Mouse (Mus musculus) heart, adult 8-10 months (tissue): ENCODE measurements around the gene Dgcr8. TPM values are rescaled to one million over a fixed set of nuclear protein-coding genes. Genes with fewer than 3 reads are reported as not detected.
"Not testable (repeated sequence)": the region's sequence is repeated elsewhere in the genome, so short reads cannot be mapped to it uniquely, and the experiment has no call there.

Source experiments
- DNase-seq: peaks from one replicate; pipeline ENCODE4 v3.0.0; 2022; ENCODE audit warnings: low spot score
- total RNA-seq, 4 experiments: library from RNA; stranded (reverse); gene quantifications; 2 replicates each; pipeline ENCODE4 v1.2.4; 2022

Gene Dgcr8
- total RNA-seq = 10 to 100 TPM; 10.8 to 15.7 (median 12.7) TPM

- peak; percentile 97 for DNase-seq
These were observed at the start of gene Dgcr8 for GRCm38 (mm10) chr16:18289067-18289588. Gene Dgcr8 (minus strand): TSS chr16:18289246.

- no peak for DNase-seq
These were observed 48.2 kb upstream of the Dgcr8 start for GRCm38 (mm10) chr16:18337261-18337660.

- DNase-seq = no peak
These were observed 46.9 kb upstream of the Dgcr8 start for GRCm38 (mm10) chr16:18335981-18336380.

- DNase-seq = peak; percentile 53
These were observed 44.9 kb upstream of the Dgcr8 start for GRCm38 (mm10) chr16:18333976-18334375.

- DNase-seq = no peak
These were observed 39.5 kb upstream of the Dgcr8 start for GRCm38 (mm10) chr16:18328524-18328923.

- no peak for DNase-seq
These were observed 38.9 kb upstream of the Dgcr8 start for GRCm38 (mm10) chr16:18327936-18328335.

GRCm38 (mm10) chr16:18325741-18326140, 36.7 kb upstream of the Dgcr8 start:
- no peak for DNase-seq

- no peak for DNase-seq
These were observed 35.0 kb upstream of the Dgcr8 start for GRCm38 (mm10) chr16:18324031-18324430.

- no peak for DNase-seq
These were observed 34.4 kb upstream of the Dgcr8 start for GRCm38 (mm10) chr16:18323460-18323859.

GRCm38 (mm10) chr16:18321443-18321842, 32.4 kb upstream of the Dgcr8 start:
- DNase-seq = no peak

GRCm38 (mm10) chr16:18318992-18319391, 29.9 kb upstream of the Dgcr8 start:
- no peak for DNase-seq

GRCm38 (mm10) chr16:18308159-18308558, 19.1 kb upstream of the Dgcr8 start:
- no peak for DNase-seq

GRCm38 (mm10) chr16:18289614-18290013, 568 bp upstream of the Dgcr8 start:
- not testable (repeated sequence) for DNase-seq

- no peak for DNase-seq
These were observed 425 bp downstream of the Dgcr8 start for GRCm38 (mm10) chr16:18288581-18289061.

GRCm38 (mm10) chr16:18288166-18288565, 880 bp downstream of the Dgcr8 start:
- DNase-seq = peak; percentile 4

- no peak for DNase-seq
These were observed 13.9 kb downstream of the Dgcr8 start for GRCm38 (mm10) chr16:18275166-18275565.

GRCm38 (mm10) chr16:18268182-18268581, 20.9 kb downstream of the Dgcr8 start:
- DNase-seq = no peak

- no peak for DNase-seq
These were observed 24.0 kb downstream of the Dgcr8 start for GRCm38 (mm10) chr16:18265024-18265423.

GRCm38 (mm10) chr16:18258221-18258620, 30.8 kb downstream of the Dgcr8 start, which contains the start of gene Gm49776:
Gene Gm49776 (minus strand): TSS chr16:18258321.
- no peak for DNase-seq

GRCm38 (mm10) chr16:18253866-18254265, 35.2 kb downstream of the Dgcr8 start:
- no peak for DNase-seq

- DNase-seq = no peak
These were observed 36.3 kb downstream of the Dgcr8 start for GRCm38 (mm10) chr16:18252736-18253135.

GRCm38 (mm10) chr16:18250828-18251790, 37.9 kb downstream of the Dgcr8 start:
- DNase-seq = no peak

GRCm38 (mm10) chr16:18250231-18250630, 38.8 kb downstream of the Dgcr8 start:
- no peak for DNase-seq
